Mouse (Mus musculus): ENCODE measurements around the gene Lgr4.

Gene Lgr4

DNA sequence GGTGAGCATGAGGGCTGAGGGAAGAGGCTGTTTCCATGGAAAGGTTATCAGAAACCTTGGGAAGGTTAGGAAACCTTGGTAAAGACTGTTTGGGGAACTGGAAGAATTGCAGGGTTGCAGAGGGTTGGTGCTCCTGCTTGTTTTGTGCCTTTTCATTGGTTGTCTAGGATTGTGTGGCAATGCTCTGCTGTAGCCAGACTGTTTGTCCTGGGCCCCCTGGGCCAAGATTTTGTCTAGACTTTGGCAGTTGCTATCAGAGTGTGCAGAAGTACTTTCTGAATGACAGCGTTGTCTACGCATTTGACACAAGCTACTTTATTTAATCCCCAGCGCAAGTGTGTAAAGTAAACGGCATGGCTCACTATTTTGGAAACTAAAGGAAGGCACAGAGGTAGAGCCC, 33.6 kb downstream of the Lgr4 start:
- no peak for DNase-seq (ENCODE audit: low read depth, low spot score)
- Histone ChIP-seq H3K36me3 (ENCODE audit: control insufficient read depth, insufficient read depth, low read length, poor library complexity, severe bottlenecking) (no peaks in the 10 kb centered on the region), H3K27me3 (ENCODE audit: control insufficient read depth, insufficient read depth, low read length, poor library complexity, severe bottlenecking) (no peaks in the 10 kb centered on the region)

DNA sequence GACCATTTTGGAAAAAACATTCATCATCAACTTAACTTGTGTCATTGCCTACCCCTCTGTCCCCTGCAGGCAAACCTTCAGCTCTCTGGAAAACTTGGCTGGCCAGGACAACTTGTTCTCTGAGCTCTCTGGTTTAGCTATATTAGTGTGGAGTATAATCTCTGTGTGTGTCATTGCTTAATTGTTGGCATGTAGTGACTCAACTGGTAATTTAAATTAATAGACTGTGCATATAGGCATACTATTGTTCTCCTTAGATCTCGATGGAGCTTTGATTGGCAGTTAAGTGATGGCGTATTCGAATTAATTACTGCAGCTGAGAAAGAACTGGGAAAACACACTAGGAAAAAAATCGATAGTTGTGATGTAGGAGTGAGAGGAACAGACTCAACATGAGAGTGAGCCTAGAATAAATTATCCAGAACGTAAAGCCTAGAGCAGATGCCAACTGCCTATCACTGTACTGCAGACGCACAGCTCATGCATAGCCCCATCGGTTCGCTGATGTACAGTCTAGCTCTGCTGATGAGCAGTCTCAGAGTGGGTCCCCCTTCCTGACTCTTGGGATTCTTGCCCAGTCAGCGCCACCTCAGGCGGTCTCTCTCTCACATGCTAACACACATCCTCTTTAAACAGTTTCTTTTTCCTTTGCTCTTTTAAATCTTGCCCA, 35.7 kb downstream of the Lgr4 start:
- no peaks in the 10 kb centered on the region for H3K27me3 ChIP-seq (ENCODE audit: control insufficient read depth, insufficient read depth, low read length, poor library complexity, severe bottlenecking)
- H3K36me3 ChIP-seq (ENCODE audit: control insufficient read depth, insufficient read depth, low read length, poor library complexity, severe bottlenecking), result no peaks in the 10 kb centered on the region

DNA sequence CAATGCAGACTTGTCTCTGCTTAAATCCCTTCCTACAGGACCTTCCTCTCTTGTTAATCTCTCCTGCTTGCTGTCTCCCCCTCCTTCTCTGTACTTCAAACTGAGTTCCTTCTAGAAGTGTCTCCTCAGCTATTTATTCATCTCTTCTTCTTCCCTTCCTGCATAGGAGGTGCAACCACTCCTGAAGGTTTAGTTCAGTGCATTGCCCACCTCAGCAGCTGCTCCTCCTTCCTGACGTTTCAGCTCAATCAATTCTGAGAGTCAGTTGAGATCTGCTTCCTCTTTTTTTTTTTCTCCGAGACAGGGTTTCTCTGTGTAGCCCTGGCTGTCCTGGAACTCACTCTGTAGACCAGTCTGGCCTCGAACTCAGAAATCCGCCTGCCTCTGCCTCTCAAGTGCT, 36.4 kb downstream of the Lgr4 start:
- Histone ChIP-seq H3K27me3 (ENCODE audit: control insufficient read depth, insufficient read depth, low read length, poor library complexity, severe bottlenecking) (no peaks in the 10 kb centered on the region), H3K36me3 (ENCODE audit: control insufficient read depth, insufficient read depth, low read length, poor library complexity, severe bottlenecking) (no peaks in the 10 kb centered on the region)
- DNase-seq (ENCODE audit: low read depth, low spot score), result no peak

More for the DNA sequence above, 35.7 kb downstream of the Lgr4 start:
- no peak for DNase-seq (ENCODE audit: low read depth, low spot score)

DNA sequence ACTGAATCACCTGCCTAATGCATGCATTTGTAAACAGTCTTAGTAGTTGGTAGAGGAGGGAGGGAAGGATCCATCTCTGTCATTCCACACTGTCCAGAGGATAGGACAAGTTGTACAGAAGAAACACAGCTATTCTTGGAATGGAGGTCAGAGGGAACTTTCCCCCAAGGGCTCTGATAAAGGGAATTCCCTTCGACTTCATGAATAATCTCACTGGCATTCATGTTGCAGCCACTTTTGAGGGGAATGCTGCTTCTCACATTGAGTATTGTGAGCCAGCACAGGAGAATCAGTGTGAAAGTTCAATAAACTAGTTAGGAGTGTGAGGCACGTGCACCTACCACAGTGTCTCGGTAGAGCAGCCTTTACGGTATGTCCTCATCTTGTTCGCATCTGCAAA, 37.6 kb downstream of the Lgr4 start:
- DNase-seq (ENCODE audit: low read depth, low spot score), result no peak
- no peaks in the 10 kb centered on the region for H3K27me3 ChIP-seq (ENCODE audit: control insufficient read depth, insufficient read depth, low read length, poor library complexity, severe bottlenecking)
- no peaks in the 10 kb centered on the region for H3K36me3 ChIP-seq (ENCODE audit: control insufficient read depth, insufficient read depth, low read length, poor library complexity, severe bottlenecking)

DNA sequence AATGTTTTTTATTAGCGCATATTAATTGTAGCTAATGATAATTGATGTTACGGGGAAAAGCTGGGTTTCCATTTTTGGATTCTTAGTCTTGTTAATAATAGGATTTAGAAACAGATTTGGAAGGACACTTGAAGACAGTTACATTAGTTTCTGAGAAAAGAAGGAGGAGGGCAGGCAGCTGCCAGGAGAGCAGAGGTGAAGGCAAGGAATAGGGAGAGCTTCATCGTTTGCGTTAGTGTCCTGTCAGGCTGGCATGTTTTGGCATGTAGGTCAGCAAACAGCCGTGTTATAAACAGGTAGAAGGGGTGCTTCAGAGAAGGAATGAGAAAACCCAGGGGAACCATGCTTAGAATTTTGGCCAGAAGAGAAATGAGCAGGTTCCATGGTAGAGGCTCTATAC, 38.5 kb downstream of the Lgr4 start:
- Histone ChIP-seq H3K27me3 (ENCODE audit: control insufficient read depth, insufficient read depth, low read length, poor library complexity, severe bottlenecking) (no peaks in the 10 kb centered on the region), H3K36me3 (ENCODE audit: control insufficient read depth, insufficient read depth, low read length, poor library complexity, severe bottlenecking) (no peaks in the 10 kb centered on the region)
- DNase-seq (ENCODE audit: low read depth, low spot score), result no peak

DNA sequence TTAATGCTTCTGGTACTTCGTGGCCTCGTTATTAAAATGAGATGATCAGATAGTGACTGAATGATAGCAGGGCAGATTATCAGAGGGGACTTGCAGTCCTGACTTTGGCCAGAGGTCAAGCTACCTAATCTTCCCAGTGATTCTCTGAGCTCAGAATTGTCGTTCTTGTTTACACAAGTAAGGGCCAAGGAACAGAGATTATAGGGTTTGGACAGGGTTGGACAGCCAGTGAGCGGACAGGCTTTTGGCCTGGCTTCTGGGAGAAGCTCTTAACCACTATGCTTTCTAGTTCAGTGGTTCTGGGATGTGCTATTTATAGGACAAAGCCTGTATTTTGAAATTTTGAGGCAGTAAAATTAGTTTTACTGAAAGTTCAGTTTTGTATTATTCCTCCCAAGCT, 39.3 kb downstream of the Lgr4 start:
- DNase-seq (ENCODE audit: low read depth, low spot score), result no peak
- Histone ChIP-seq H3K27me3 (ENCODE audit: control insufficient read depth, insufficient read depth, low read length, poor library complexity, severe bottlenecking) (no peaks in the 10 kb centered on the region), H3K36me3 (ENCODE audit: control insufficient read depth, insufficient read depth, low read length, poor library complexity, severe bottlenecking) (no peaks in the 10 kb centered on the region)

DNA sequence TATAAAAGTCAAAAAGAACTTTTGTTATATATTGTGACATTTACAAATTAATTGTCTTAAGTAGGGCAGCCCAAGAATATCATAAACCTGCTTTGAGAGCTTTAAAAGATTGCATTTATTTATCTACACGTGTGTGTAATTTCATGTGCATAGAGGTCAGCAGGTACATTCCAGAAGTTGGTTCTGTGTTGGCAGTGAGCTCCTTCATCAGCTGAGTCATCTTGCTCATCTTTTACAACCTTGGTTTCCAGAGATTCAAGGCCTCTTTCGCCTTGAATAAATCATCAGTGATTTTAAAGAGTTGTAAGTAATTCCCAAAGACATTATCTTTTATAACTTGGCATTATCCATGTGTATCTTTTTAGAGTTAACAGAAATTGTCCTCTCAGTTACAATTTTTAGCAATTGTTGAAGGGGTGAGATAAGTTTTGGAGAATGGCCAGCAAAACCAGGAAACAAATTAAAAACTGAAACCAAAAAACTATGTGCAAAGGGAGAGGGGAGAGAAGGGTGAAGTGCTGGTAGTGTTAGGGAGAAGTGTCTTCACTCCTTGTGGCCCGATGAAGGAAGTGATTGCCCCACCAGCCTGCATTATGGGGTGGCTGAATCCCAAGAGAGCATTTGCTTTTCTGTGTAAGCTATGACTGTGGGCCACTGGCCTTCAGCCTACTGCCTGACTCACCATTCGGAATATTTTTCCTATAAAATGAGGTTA, 41.4 kb downstream of the Lgr4 start:
- no peaks in the 10 kb centered on the region for H3K27me3 ChIP-seq (ENCODE audit: control insufficient read depth, insufficient read depth, low read length, poor library complexity, severe bottlenecking)
- DNase-seq (ENCODE audit: low read depth, low spot score), result no peak
- H3K36me3 ChIP-seq (ENCODE audit: control insufficient read depth, insufficient read depth, low read length, poor library complexity, severe bottlenecking), result no peaks in the 10 kb centered on the region

DNA sequence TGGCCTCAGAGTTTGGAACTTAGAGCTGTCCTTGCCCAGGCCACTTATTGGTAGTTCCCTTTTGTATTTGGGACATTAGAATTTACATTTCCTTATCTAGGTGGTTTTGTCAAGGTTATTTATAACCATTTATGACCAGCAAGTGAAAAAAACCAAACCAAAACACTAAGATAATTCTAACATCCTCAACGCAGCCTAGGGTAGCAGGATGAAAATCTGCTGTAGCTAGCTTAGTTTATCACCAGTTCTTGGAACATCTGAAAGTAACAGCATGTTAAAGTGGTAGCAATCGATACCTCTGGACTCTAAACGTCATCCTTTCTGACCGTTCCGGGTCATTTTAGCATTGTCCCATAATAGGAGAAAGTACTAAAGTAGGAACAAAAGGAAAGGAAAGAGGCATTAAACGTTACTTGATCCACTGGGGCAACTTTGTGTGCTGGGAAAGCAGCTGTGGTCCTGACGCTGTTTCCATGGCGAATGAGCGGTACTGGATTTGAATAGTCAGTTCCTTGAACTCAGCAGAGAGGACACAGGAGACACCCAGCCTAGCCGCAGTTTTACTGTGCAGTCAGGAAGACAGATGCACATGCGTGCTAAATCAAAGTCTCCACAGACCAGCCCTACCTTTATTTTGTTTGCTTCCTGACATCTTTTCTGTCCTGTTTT, 42.1 kb downstream of the Lgr4 start:
- H3K27me3 ChIP-seq (ENCODE audit: control insufficient read depth, insufficient read depth, low read length, poor library complexity, severe bottlenecking), result no peaks in the 10 kb centered on the region
- no peaks in the 10 kb centered on the region for H3K36me3 ChIP-seq (ENCODE audit: control insufficient read depth, insufficient read depth, low read length, poor library complexity, severe bottlenecking)
- DNase-seq (ENCODE audit: low read depth, low spot score), result no peak

DNA sequence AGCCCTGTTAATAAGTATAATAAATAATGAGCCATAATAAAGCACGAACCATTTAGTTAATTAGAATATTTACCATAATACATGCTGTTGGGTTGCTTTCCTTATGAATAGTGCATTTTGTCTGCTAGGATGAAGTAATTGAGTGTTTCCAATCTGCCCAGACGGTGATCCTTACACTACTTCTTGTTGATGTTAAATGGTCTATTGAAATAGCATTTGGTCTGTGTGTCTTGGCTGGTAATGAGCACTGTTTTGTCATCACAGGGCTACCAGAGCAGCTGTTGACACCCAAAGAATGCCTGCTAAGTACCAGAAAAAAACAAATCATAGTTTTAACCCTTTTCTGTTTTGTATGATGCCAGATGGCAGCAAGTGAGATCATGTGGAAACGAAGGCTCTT, 42.8 kb downstream of the Lgr4 start:
- Histone ChIP-seq H3K36me3 (ENCODE audit: control insufficient read depth, insufficient read depth, low read length, poor library complexity, severe bottlenecking) (no peaks in the 10 kb centered on the region), H3K27me3 (ENCODE audit: control insufficient read depth, insufficient read depth, low read length, poor library complexity, severe bottlenecking) (no peaks in the 10 kb centered on the region)
- DNase-seq (ENCODE audit: low read depth, low spot score), result no peak

DNA sequence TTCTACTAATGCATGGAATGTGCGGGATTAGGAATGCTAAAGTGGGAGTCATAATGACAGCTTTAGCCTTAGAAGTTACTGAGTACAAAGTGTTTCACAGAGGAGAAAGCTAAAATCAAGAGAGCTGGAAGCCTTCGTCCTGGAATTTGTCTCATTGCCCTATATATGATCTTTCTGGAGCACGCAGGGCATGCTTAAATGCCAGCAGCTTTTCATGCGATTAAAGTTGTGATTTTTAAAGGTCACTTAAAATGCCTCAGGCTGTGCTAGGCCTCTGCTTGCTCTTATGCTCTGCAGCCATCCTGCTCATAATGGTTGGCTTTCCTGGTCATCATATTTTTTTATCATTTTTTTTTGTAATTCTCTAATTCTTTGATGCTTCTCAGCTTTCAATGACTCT, 43.7 kb downstream of the Lgr4 start:
- Histone ChIP-seq H3K27me3 (ENCODE audit: control insufficient read depth, insufficient read depth, low read length, poor library complexity, severe bottlenecking) (no peaks in the 10 kb centered on the region), H3K36me3 (ENCODE audit: control insufficient read depth, insufficient read depth, low read length, poor library complexity, severe bottlenecking) (no peaks in the 10 kb centered on the region)
- no peak for DNase-seq (ENCODE audit: low read depth, low spot score)

DNA sequence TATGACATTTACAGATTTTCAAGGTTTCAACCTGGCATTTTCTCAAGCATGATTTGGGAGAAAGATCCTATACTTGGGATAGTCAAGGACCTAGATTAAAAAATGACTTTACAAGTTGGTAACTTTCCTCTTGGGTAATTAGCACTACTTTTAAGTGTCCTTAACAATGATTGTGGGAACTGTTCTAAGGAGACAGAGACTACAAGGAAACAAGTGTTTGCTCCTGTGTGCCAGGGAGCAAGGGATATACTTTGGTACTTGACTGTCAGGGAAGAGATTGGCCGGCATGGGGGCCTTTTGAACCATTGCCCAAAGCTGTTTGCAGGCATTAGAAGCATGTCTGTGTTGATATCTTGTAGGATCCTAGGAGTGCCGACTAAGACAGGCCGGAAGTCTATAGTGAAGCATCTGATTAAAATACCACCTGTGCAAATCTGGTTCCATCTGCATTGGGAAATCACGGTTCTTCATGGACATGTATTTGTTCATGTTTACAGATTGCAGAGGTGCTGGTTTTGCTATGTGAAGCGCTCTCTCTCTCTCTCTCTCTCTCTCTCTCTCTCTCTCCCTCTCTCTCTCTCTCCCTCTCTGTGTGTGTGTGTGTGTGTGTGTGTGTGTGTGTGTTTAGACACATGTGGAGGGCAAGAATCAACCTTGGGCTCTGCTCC, 46.3 kb downstream of the Lgr4 start:
- no peak for DNase-seq (ENCODE audit: low read depth, low spot score)
- no peaks in the 10 kb centered on the region for H3K27me3 ChIP-seq (ENCODE audit: control insufficient read depth, insufficient read depth, low read length, poor library complexity, severe bottlenecking)
- no peaks in the 10 kb centered on the region for H3K36me3 ChIP-seq (ENCODE audit: control insufficient read depth, insufficient read depth, low read length, poor library complexity, severe bottlenecking)

DNA sequence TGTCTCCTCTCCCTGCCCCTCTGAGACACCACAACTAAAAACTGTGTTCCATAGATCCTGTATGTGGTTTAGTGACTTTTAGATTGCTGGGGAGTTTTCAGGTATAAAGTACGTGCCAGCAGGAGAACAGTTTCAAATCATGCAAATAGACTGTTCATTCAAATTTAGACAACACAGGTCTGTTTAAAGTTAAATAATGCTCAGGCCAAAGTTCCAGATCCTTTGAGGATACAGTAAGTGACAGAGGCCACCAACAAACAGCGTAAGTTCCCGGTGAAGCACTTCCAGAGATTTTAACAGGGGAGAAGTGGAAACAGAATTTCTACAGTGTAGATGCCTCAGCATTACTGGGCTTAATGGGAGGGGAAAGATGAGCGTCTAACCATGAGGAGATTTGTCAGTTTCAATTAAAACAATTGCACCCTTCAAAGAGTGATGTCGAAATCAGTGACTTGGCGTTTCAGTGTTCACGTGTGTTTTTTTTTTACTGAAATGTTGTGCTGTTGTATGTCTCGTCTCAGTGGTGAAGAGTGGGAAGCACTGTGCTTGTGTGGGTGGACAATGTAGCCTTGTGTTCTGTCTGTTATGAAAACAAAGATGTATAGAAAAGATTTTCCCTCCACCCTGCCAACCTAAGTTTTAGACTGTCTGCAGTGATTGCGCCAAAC, 48.4 kb downstream of the Lgr4 start:
- DNase-seq (ENCODE audit: low read depth, low spot score), result no peak
- Histone ChIP-seq H3K27me3 (ENCODE audit: control insufficient read depth, insufficient read depth, low read length, poor library complexity, severe bottlenecking) (no peaks in the 10 kb centered on the region), H3K36me3 (ENCODE audit: control insufficient read depth, insufficient read depth, low read length, poor library complexity, severe bottlenecking) (no peaks in the 10 kb centered on the region)

DNA sequence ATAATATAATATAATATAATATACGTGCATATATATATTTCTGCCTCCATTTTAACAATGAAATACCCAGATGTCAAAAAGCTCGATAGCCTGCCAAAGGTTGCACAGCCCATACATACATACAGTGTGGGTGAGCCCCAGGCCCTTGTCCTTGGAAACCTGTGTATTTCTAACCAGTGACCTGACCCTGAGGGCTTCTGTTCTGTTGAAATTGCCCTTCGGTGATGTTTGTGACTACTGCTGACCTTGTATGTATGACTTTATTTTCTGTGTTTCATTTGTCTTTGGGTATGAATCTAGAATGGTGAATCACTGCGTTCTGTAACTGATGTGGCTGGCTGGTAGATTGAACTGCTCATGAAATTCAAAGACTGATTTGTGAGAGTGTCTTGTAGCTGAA, 49.4 kb downstream of the Lgr4 start:
- DNase-seq (ENCODE audit: low read depth, low spot score), result no peak
- Histone ChIP-seq H3K27me3 (ENCODE audit: control insufficient read depth, insufficient read depth, low read length, poor library complexity, severe bottlenecking) (no peaks in the 10 kb centered on the region), H3K36me3 (ENCODE audit: control insufficient read depth, insufficient read depth, low read length, poor library complexity, severe bottlenecking) (no peaks in the 10 kb centered on the region)

DNA sequence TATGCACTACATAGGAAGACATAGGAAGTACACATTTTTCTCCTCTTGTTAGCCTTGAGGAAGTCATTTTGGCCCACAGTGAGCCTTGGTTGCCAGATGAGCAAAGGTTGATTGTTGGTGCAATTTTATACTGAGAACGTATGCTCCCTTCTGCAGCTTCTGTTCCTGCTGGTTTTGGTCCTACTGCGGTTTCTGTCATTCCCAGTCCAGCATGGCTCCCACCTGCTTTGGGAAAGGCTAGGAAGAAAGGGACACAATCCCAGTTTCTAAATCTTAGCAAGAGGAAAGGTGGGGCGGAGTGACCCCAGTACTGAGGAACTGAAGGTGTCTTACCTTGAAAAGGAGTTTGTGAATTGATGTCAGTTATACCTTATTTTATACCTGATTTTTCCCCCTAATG, 51.9 kb downstream of the Lgr4 start:
- H3K27me3 ChIP-seq (ENCODE audit: control insufficient read depth, insufficient read depth, low read length, poor library complexity, severe bottlenecking), result no peaks in the 10 kb centered on the region
- no peak for DNase-seq (ENCODE audit: low read depth, low spot score)
- no peaks in the 10 kb centered on the region for H3K36me3 ChIP-seq (ENCODE audit: control insufficient read depth, insufficient read depth, low read length, poor library complexity, severe bottlenecking)

Data from splenic B cell, adult 2 months (primary cell).